Mouse (Mus musculus) hindlimb bud, embryonic 11.5 days (tissue): Measurements from ENCODE around the gene Adra2b.

Experiments used
- DNase-seq: peaks from one replicate; pipeline ENCODE4 v3.0.0-alpha.2; 2012; ENCODE audit warnings: low read depth, low spot score; ENCODE audit errors: extremely low spot score

Gene Adra2b

GRCm38 (mm10) chr2:127338416-127338815, 24.6 kb upstream of the Adra2b start, which contains the start of gene Astl:
Gene Astl (plus strand): TSS chr2:127338639.
- no peak for DNase-seq

- no peak for DNase-seq
Observed at GRCm38 (mm10) chr2:127338833-127339232, 24.2 kb upstream of the Adra2b start.

GRCm38 (mm10) chr2:127339262-127339661, 23.7 kb upstream of the Adra2b start:
- DNase-seq, result no peak

GRCm38 (mm10) chr2:127341159-127341558, 21.8 kb upstream of the Adra2b start:
- DNase-seq, result peak; percentile 39

GRCm38 (mm10) chr2:127346334-127346733, 16.7 kb upstream of the Adra2b start:
- DNase-seq, result no peak

- no peak for DNase-seq
Observed at GRCm38 (mm10) chr2:127347147-127347985, 15.6 kb upstream of the Adra2b start.

- no peak for DNase-seq
Observed at GRCm38 (mm10) chr2:127353881-127354280, 9.1 kb upstream of the Adra2b start.

- DNase-seq, result no peak
Observed at GRCm38 (mm10) chr2:127363282-127363652, 259 bp downstream of the Adra2b start.

GRCm38 (mm10) chr2:127363696-127364095, 688 bp downstream of the Adra2b start:
- DNase-seq, result no peak

GRCm38 (mm10) chr2:127364452-127364851, 1.4 kb downstream of the Adra2b start:
- DNase-seq, result no peak

- DNase-seq, result no peak
Observed at GRCm38 (mm10) chr2:127367126-127367820, 4.3 kb downstream of the Adra2b start.

GRCm38 (mm10) chr2:127369703-127370376, 6.8 kb downstream of the Adra2b start:
- DNase-seq, result no peak

- DNase-seq, result no peak
Observed at GRCm38 (mm10) chr2:127370561-127371483, 7.8 kb downstream of the Adra2b start.

GRCm38 (mm10) chr2:127371484-127371861, 8.5 kb downstream of the Adra2b start:
- no peak for DNase-seq

- no peak for DNase-seq
Observed at GRCm38 (mm10) chr2:127372082-127372481, 9.1 kb downstream of the Adra2b start.

GRCm38 (mm10) chr2:127374131-127374530, 11.1 kb downstream of the Adra2b start:
- DNase-seq, result no peak

GRCm38 (mm10) chr2:127375087-127375486, 12.1 kb downstream of the Adra2b start:
- no peak for DNase-seq

- DNase-seq, result no peak
Observed at GRCm38 (mm10) chr2:127375759-127376341, 12.8 kb downstream of the Adra2b start.

- no peak for DNase-seq
Observed at GRCm38 (mm10) chr2:127376423-127377051, 13.5 kb downstream of the Adra2b start.
